Mouse (Mus musculus) large intestine, adult 2 months (tissue): ENCODE results near the gene Tmem92. TPM values are rescaled to one million over a fixed set of nuclear protein-coding genes. Genes with fewer than 3 reads are reported as not detected.

Source experiments
- DNase-seq: peaks from one replicate; pipeline ENCODE4 v3.0.0-alpha.2; 2012; ENCODE audit warnings: low read depth, low spot score
- WGBS: fragments of 180-500 bp; shearing (Covaris S2); methylation state at CpG from one replicate; pipeline ENCODE4 v1.1.7; 2018; 5-methylcytosine and 5-hydroxymethylcytosine counted together
- polyA plus RNA-seq: library from polyadenylated mRNA; depleted of rRNA; stranded (reverse); fragments of >200 nt; gene quantifications from 2 replicates; pipeline ENCODE4 v1.2.3, GENCODE M21; 2012; rRNA removed

The Tmem92 gene
- polyA plus RNA-seq, 1 experiment = 0.43 TPM

GRCm38 (mm10) chr11:94730261-94730660, 52.2 kb downstream of the Tmem92 start:
- 22% methylated on average over 5 of the region's 5 CpGs for WGBS

DNA sequence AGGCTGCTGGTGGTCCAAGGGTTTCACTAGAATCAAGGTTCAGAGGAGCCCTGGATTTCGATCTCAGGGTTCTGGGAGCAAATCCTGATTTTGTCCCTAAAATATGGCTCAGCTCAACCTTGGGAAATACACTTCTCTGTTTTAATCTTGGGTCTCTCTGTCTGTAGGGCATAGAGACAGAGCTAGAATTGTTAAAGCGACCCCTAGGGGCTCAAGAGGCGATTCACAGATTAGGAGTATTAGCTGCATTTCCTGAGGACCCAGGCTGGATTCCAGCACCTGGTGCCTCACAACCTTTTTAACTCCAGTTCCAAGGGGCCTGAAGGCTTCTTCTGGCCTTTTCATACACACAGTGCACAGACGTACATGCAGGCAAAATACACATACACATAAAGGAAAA, 52.9 kb downstream of the Tmem92 start:
- 46% methylated on average over 4 of the region's 4 CpGs for WGBS
- no peak for DNase-seq

More at GRCm38 (mm10) chr11:94730261-94730660, 52.2 kb downstream of the Tmem92 start:
- DNase-seq = peak; percentile 60

- 81% methylated on average over 3 of the region's 3 CpGs for WGBS
- DNase-seq = no peak
Observed at GRCm38 (mm10) chr11:94728545-94728944, 54.0 kb downstream of the Tmem92 start.

GRCm38 (mm10) chr11:94727306-94727705, 55.2 kb downstream of the Tmem92 start:
- WGBS = 78% methylated on average over 3 of the region's 3 CpGs
- no peak for DNase-seq

Other genes with a start within 250 kb of the Tmem92 start
- gene Rsad1, start 233.4 kb downstream of the Tmem92 start, polyA plus RNA-seq = 2.5 and 6.2 TPM in 2 replicates
- gene Chad, start 217.7 kb downstream of the Tmem92 start, polyA plus RNA-seq = 0.63 and 1.1 TPM in 2 replicates
- gene Acsf2, start 180.8 kb downstream of the Tmem92 start, polyA plus RNA-seq = 19.8 and 31.8 TPM in 2 replicates
- 165 and 204 TPM in 2 replicates for gene Lrrc59, start 152.9 kb downstream of the Tmem92 start, polyA plus RNA-seq
- 60.7 and 77.6 TPM in 2 replicates for gene Mrpl27, start 128.9 kb downstream of the Tmem92 start, polyA plus RNA-seq
- 5.9 and 7.3 TPM in 2 replicates for gene Eme1, start 128.7 kb downstream of the Tmem92 start, polyA plus RNA-seq
- 14.7 and 17.7 TPM in 2 replicates for gene Xylt2, start 105.2 kb downstream of the Tmem92 start, polyA plus RNA-seq
- not detected in 2 replicates for gene Gm11541, start 78.2 kb downstream of the Tmem92 start, polyA plus RNA-seq
- not detected in 2 replicates for gene Cdc34b, start 40.9 kb downstream of the Tmem92 start, polyA plus RNA-seq
- 39.6 and 45.7 TPM in 2 replicates for gene Col1a1, start 153.5 kb upstream of the Tmem92 start, polyA plus RNA-seq
- not detected in 2 replicates for gene Hils1, start 184.9 kb upstream of the Tmem92 start, polyA plus RNA-seq
- gene Sgca, start 193.6 kb upstream of the Tmem92 start, polyA plus RNA-seq = 4.7 and 7.2 TPM in 2 replicates
- 18.9 and 20.0 TPM in 2 replicates for gene Ppp1r9b, start 208.3 kb upstream of the Tmem92 start, polyA plus RNA-seq
- gene Samd14, start 227.2 kb upstream of the Tmem92 start, polyA plus RNA-seq = 2.2 and 2.4 TPM in 2 replicates